Mouse (Mus musculus) adrenal gland, adult 10 weeks (tissue): ENCODE data around the gene Olfr585. TPM values are rescaled to one million over a fixed set of nuclear protein-coding genes. Genes with fewer than 3 reads are reported as not detected.

Experiments
- polyA plus RNA-seq: library from polyadenylated mRNA; stranded (reverse); fragments of 350-450 nt; fragmentation: Illumina TruSeq; extraction: RNeasy Lipid Tissue Mini Kit (QIAGEN cat#74804); gene quantifications from one replicate; pipeline ENCODE4 v1.2.3, GENCODE M21; 2014; ENCODE audit warnings: low read depth, low replicate concordance

Gene Olfr585
- polyA plus RNA-seq = not detected

GRCm38 (mm10) chr7:103097420-103097819 lies at the start of gene Olfr585:
TSS of gene Olfr585 (plus strand) at chr7:103097720.

GRCm38 (mm10) chr7:103051000-103051399 lies 46.5 kb upstream of the Olfr585 start, which contains the start of gene Olfr583:
TSS of gene Olfr583 (plus strand) at chr7:103051300.

GRCm38 (mm10) chr7:103081585-103081984 lies 15.9 kb upstream of the Olfr585 start, which contains the start of gene Olfr584:
TSS of gene Olfr584 (plus strand) at chr7:103081885.

GRCm38 (mm10) chr7:103125538-103125937 lies 28.0 kb downstream of the Olfr585 start, which contains the start of gene Olfr586:
TSS of gene Olfr586 (minus strand) at chr7:103125638.

GRCm38 (mm10) chr7:103140579-103140978 lies 43.1 kb downstream of the Olfr585 start, which contains the start of gene Olfr588-ps1:
TSS of gene Olfr588-ps1 (plus strand) at chr7:103140879.

Other genes with a start within 250 kb of the Olfr585 start
- not detected for gene Olfr566, start 239.0 kb upstream of the Olfr585 start, polyA plus RNA-seq
- gene Olfr568, start 220.6 kb upstream of the Olfr585 start, polyA plus RNA-seq = not detected
- gene Olfr569, start 206.8 kb upstream of the Olfr585 start, polyA plus RNA-seq = not detected
- not detected for gene Olfr570, start 203.1 kb upstream of the Olfr585 start, polyA plus RNA-seq
- not detected for gene Olfr571, start 180.2 kb upstream of the Olfr585 start, polyA plus RNA-seq
- gene Olfr572, start 173.3 kb upstream of the Olfr585 start, polyA plus RNA-seq = not detected
- gene Olfr573-ps1, start 155.1 kb upstream of the Olfr585 start, polyA plus RNA-seq = not detected
- not detected for gene Olfr574, start 149.3 kb upstream of the Olfr585 start, polyA plus RNA-seq
- gene Olfr575, start 138.9 kb upstream of the Olfr585 start, polyA plus RNA-seq = not detected
- gene Olfr576, start 135.1 kb upstream of the Olfr585 start, polyA plus RNA-seq = not detected
- gene Olfr577, start 121.8 kb upstream of the Olfr585 start, polyA plus RNA-seq = not detected
- not detected for gene Olfr578, start 108.4 kb upstream of the Olfr585 start, polyA plus RNA-seq
- gene Olfr582, start 59.7 kb upstream of the Olfr585 start, polyA plus RNA-seq = not detected
- gene Olfr583, start 46.4 kb upstream of the Olfr585 start, polyA plus RNA-seq = not detected
- not detected for gene Olfr584, start 15.8 kb upstream of the Olfr585 start, polyA plus RNA-seq
- not detected for gene Olfr586, start 27.9 kb downstream of the Olfr585 start, polyA plus RNA-seq
- not detected for gene Olfr588-ps1, start 43.2 kb downstream of the Olfr585 start, polyA plus RNA-seq
- gene Olfr589, start 58.6 kb downstream of the Olfr585 start, polyA plus RNA-seq = not detected
- not detected for gene Olfr591, start 80.6 kb downstream of the Olfr585 start, polyA plus RNA-seq
- not detected for gene Olfr592, start 87.1 kb downstream of the Olfr585 start, polyA plus RNA-seq
- gene Olfr593, start 114.1 kb downstream of the Olfr585 start, polyA plus RNA-seq = not detected
- gene Olfr594, start 119.3 kb downstream of the Olfr585 start, polyA plus RNA-seq = not detected
- not detected for gene Usp17ld, start 154.8 kb downstream of the Olfr585 start, polyA plus RNA-seq
- gene Olfr596, start 207.9 kb downstream of the Olfr585 start, polyA plus RNA-seq = not detected
- gene Olfr597, start 218.6 kb downstream of the Olfr585 start, polyA plus RNA-seq = not detected
- not detected for gene Olfr598, start 225.8 kb downstream of the Olfr585 start, polyA plus RNA-seq
- not detected for gene Olfr599, start 238.2 kb downstream of the Olfr585 start, polyA plus RNA-seq